9 mouse cellular contexts compared by ENCODE assay signal in the genomic region with DNA sequence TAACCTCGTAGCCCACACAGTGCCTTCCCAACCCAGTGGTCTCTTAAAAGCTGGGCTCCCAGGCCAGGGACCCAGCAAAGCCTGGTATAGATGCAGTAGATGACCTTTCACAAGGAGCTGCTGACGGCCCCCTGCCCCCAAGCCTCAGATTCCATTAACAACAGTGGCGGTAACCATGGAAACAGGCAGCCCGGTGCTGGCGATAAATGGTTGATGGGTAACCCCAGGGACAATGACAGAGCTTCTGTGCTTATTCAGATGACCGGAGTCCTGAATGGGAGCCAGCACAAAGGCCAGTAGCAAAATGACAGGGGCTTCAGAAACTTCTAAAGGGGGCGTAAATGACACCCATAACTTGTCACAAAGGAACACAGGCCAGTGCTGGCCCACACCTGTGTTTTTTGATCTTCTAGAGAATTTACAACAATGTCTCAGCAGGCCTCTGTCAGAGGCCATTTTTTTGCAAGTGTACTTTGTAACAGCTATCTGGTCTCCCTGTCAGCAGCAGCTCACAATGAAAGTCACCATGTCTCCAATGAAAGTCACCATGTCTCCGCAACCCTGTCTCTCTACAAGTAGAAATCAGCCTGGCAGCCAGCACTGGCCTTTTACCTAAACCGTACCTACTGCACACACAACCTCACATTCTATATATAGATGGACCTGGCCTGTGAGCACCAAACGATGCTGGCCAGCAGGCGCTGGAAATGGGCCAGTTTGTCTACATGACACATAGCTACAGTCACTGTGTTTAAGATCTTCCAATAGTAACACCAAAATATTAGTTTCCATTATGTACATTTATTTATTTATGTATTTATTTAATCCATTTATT. TPM values are rescaled to one million over a fixed set of nuclear protein-coding genes. Genes with fewer than 3 reads are reported as not detected.
DNase-seq lines count a peak whose midpoint lies in the region; ATAC-seq and TF ChIP-seq lines count a peak whose summit lies in the region.
"Had no signal": no experiment of that assay in that cellular context is flagged by ENCODE, and none has a peak within 500 bp of the region (broad histone marks: within the 10 kb centered on the region; RNA-seq: fewer than 3 reads in every experiment).

No protein-coding gene starts in this region.

- ATAC-seq in limb, embryonic 11.5 days (ENCODE audit: insufficient number of reproducible peaks, low FRiP score, low TSS enrichment, low read depth) = no peak
- ATAC-seq in liver, postnatal 0 days = no peak
- ATAC-seq: Patski had no signal

- in situ Hi-C loops in ES-E14 (cut with MboI; ENCODE audit: low sequenced_read_pairs in 2 of 2, unreplicated experiment in 2 of 2) = no loop called here

- peak; percentile 47 for DNase-seq in ES-E14 (ENCODE audit: low read depth, low spot score)
- peak; percentile 74 for DNase-seq in cerebellum, adult 9-10 months
- peak; percentile 43 to 68 for DNase-seq in heart, adult 18-20 months
- DNase-seq in limb, embryonic 11.5 days (ENCODE audit: low spot score) = peak; percentile 40
- DNase-seq in urinary bladder, postnatal 10 days (ENCODE audit: low spot score) = no peak
- DNase-seq in ovary, postnatal 10 days (ENCODE audit: low spot score) = no peak
- no peak for DNase-seq in liver, postnatal 0 days
- DNase-seq in spleen, postnatal 36 days (ENCODE audit: low spot score in 2 of 2) = no peak

- H3K27me3 ChIP-seq in limb, embryonic 11.5 days (ENCODE audit: control insufficient read depth, insufficient read depth, low read length) = no peaks in the 10 kb centered on the region
- H3K27me3 ChIP-seq in liver, postnatal 0 days (ENCODE audit: insufficient read depth, low read length) = no peaks in the 10 kb centered on the region
- H3K27me3 ChIP-seq: Patski had no signal

- 27% methylated on average over 11 of the region's 11 CpGs for WGBS in limb, embryonic 11.5 days
- WGBS in liver, postnatal 0 days (ENCODE audit: insufficient replicate concordance) = 48% methylated on average over 11 of the region's 11 CpGs

- H3K27ac ChIP-seq in ES-E14 (ENCODE audit: insufficient read depth, low read depth, low read length, poor library complexity, severe bottlenecking) = no peak overlapping the region
- H3K27ac ChIP-seq in limb, embryonic 11.5 days (replicated peaks; ENCODE audit: low read depth, low read length) = no peak overlapping the region
- H3K27ac ChIP-seq in liver, postnatal 0 days (ENCODE audit: low read depth) = no peak overlapping the region

- no peaks in the 10 kb centered on the region for H3K9me3 ChIP-seq in ES-E14 (ENCODE audit: control insufficient read depth, insufficient read depth, low read depth, low read length)
- no peaks in the 10 kb centered on the region for H3K9me3 ChIP-seq in limb, embryonic 11.5 days (ENCODE audit: control insufficient read depth, low read length)
- H3K9me3 ChIP-seq in liver, postnatal 0 days (ENCODE audit: low read length) = no peaks in the 10 kb centered on the region

- TF ChIP-seq EP300 in liver, postnatal 0 days (IDR thresholded peaks at IDR 0.05; ENCODE audit: low read depth) = no peak

- TF ChIP-seq CTCF in liver, postnatal 0 days (IDR thresholded peaks at IDR 0.05; ENCODE audit: low read depth) = no peak

- H3K36me3 ChIP-seq in ES-E14 (ENCODE audit: control insufficient read depth, insufficient read depth, low read length, poor library complexity, severe bottlenecking) = no peaks in the 10 kb centered on the region
- H3K36me3 ChIP-seq in limb, embryonic 11.5 days (ENCODE audit: control insufficient read depth, insufficient read depth, low read length) = no peaks in the 10 kb centered on the region
- H3K36me3 ChIP-seq in liver, postnatal 0 days (replicated peaks; ENCODE audit: insufficient read depth, low read length) = no peaks in the 10 kb centered on the region

- no peak overlapping the region for H3K4me3 ChIP-seq in ES-E14 (ENCODE audit: insufficient read depth in 1 of 2, low read depth in 1 of 2, low read length in 2 of 2, poor library complexity in 1 of 2, severe bottlenecking in 1 of 2)
- H3K4me3 ChIP-seq in limb, embryonic 11.5 days (ENCODE audit: low read depth, low read length) = no peak overlapping the region
- no peak overlapping the region for H3K4me3 ChIP-seq in liver, postnatal 0 days (ENCODE audit: low read depth, low read length)

- H3K9ac ChIP-seq in ES-E14 (ENCODE audit: insufficient read depth, low read depth, low read length, poor library complexity, severe bottlenecking) = no peak overlapping the region
- no peak overlapping the region for H3K9ac ChIP-seq in limb, embryonic 11.5 days (ENCODE audit: low read length)
- H3K9ac ChIP-seq in liver, postnatal 0 days (replicated peaks) = no peak overlapping the region

- H3K4me2 ChIP-seq in limb, embryonic 11.5 days (ENCODE audit: low read depth, severe bottlenecking) = no peak overlapping the region
- no peak overlapping the region for H3K4me2 ChIP-seq in liver, postnatal 0 days (ENCODE audit: low read depth, low read length)

- peaks cover 11 to 21% of the 10 kb centered on the region in 2 experiments; a peak in 3 of 4 replicates for H3K4me1 ChIP-seq in ES-E14 (ENCODE audit: control insufficient read depth in 2 of 2, insufficient read depth in 2 of 2, low read length in 2 of 2, poor library complexity in 1 of 2)
- peaks cover 12% of the 10 kb centered on the region for H3K4me1 ChIP-seq in limb, embryonic 11.5 days (ENCODE audit: control insufficient read depth, insufficient read depth, low read length)
- no peaks in the 10 kb centered on the region for H3K4me1 ChIP-seq in liver, postnatal 0 days (ENCODE audit: insufficient read depth)

TF ChIP-seq in ES-E14, 5 proteins besides CTCF, POLR2A, EP300 and RAD21:
- TF ChIP-seq HCFC1 (IDR thresholded peaks at IDR 0.05; ENCODE audit: borderline replicate concordance, insufficient read depth, low read length) = no peak
- TF ChIP-seq MAFK (IDR thresholded peaks at IDR 0.05; ENCODE audit: insufficient read depth, low read depth, low read length) = no peak
- TF ChIP-seq ZC3H11A (IDR thresholded peaks at IDR 0.05; ENCODE audit: borderline replicate concordance, low read depth, low read length) = no peak
- no peak for TF ChIP-seq ZNF384 (IDR thresholded peaks at IDR 0.05; ENCODE audit: low read depth, low read length)
- no peak for TF ChIP-seq CHD2 (IDR thresholded peaks at IDR 0.05; ENCODE audit: low read depth, low read length)

RNA-seq across cellular contexts. Expression of gene Celsr1, which starts 27.7 kb away (rescaled TPM):
- total RNA-seq in ES-E14 (2012; rRNA removed) = 12.6 and 40.3 TPM in 2 replicates
- total RNA-seq in heart, adult 18-20 months (2021) = 1 to 10 TPM; 5.0 to 5.1 TPM
- 1.6 and 1.9 TPM in 2 replicates for polyA plus RNA-seq in limb, embryonic 11.5 days (2014; fragmentation: Nextera tagmentation; extraction: Ambion mirVana)
- polyA plus RNA-seq in liver, postnatal 0 days (2015; fragmentation: Nextera tagmentation; extraction: Ambion mirVana) = 0.09 and 0.11 TPM in 2 replicates

RNA-seq across cellular contexts. Expression of gene Gramd4, which starts 51.6 kb away (rescaled TPM):
- total RNA-seq in ES-E14 (2012; rRNA removed) = 19.6 and 24.5 TPM in 2 replicates
- 10 to 100 TPM; 32.6 to 32.7 TPM for total RNA-seq in heart, adult 18-20 months (2021)
- 8.4 and 9.0 TPM in 2 replicates for polyA plus RNA-seq in limb, embryonic 11.5 days (2014; fragmentation: Nextera tagmentation; extraction: Ambion mirVana)
- polyA plus RNA-seq in liver, postnatal 0 days (2015; fragmentation: Nextera tagmentation; extraction: Ambion mirVana) = 3.2 and 3.7 TPM in 2 replicates

Comparison
In these comparisons a context has a peak if more than half of its experiments do, and no peak if none do; other contexts are left out.
1. DNase-seq: peak in ES-E14 (single experiment), cerebellum, adult 9-10 months (single experiment), heart, adult 18-20 months (2 of 2) and limb, embryonic 11.5 days (single experiment); none in urinary bladder, postnatal 10 days (single experiment), ovary, postnatal 10 days (single experiment), liver, postnatal 0 days (single experiment) and spleen, postnatal 36 days (0 of 2).